Mouse (Mus musculus): ENCODE results near the gene Sar1a. TPM values are rescaled to one million over a fixed set of nuclear protein-coding genes. Genes with fewer than 3 reads are reported as not detected.

Gene Sar1a
- polyA plus RNA-seq, 1 experiment from 2014 or later: 224 TPM

- Histone ChIP-seq H3K36me3 (ENCODE audit: control insufficient read depth, insufficient read depth) (peaks cover 37% of the 10 kb centered on the region), H3K4me1 (replicated peaks; ENCODE audit: control insufficient read depth, insufficient read depth, low read length) (no peaks in the 10 kb centered on the region; the same call in 1 of the 2 replicates), H3K9ac (replicated peaks; ENCODE audit: low read depth, low read length) (no peak overlapping the region), H3K27ac (ENCODE audit: low read length) (no peak overlapping the region), H3K9me3 (ENCODE audit: control insufficient read depth, low read length) (no peaks in the 10 kb centered on the region), H3K4me2 (ENCODE audit: low read length) (no peak overlapping the region), H3K27me3 (replicated peaks; ENCODE audit: control insufficient read depth, insufficient read depth, low read length) (no peaks in the 10 kb centered on the region), H3K4me3 (replicated peaks; ENCODE audit: low read length) (no peak overlapping the region)
- 90% methylated on average over 4 of the region's 4 CpGs for WGBS
- no peak for ATAC-seq
Measured at GRCm38 (mm10) chr10:61738126-61738525, 58.0 kb downstream of the Sar1a start.

- WGBS: 95% methylated on average over 1 of the region's 1 CpGs
- H3K27me3 ChIP-seq (replicated peaks; ENCODE audit: control insufficient read depth, insufficient read depth, low read length): no peaks in the 10 kb centered on the region
- H3K4me3 ChIP-seq (replicated peaks; ENCODE audit: low read length): no peak overlapping the region
- no peak overlapping the region for H3K27ac ChIP-seq (ENCODE audit: low read length)
- no peaks in the 10 kb centered on the region; the same call in 1 of the 2 replicates for H3K4me1 ChIP-seq (replicated peaks; ENCODE audit: control insufficient read depth, insufficient read depth, low read length)
- H3K4me2 ChIP-seq (ENCODE audit: low read length): no peak overlapping the region
- peaks cover 3% of the 10 kb centered on the region; the same call in 1 of the 2 replicates for H3K9me3 ChIP-seq (ENCODE audit: control insufficient read depth, low read length)
- ATAC-seq: no peak
- peaks cover 61% of the 10 kb centered on the region for H3K36me3 ChIP-seq (ENCODE audit: control insufficient read depth, insufficient read depth)
- no peak overlapping the region for H3K9ac ChIP-seq (replicated peaks; ENCODE audit: low read depth, low read length)
Measured at GRCm38 (mm10) chr10:61741306-61741705, 61.2 kb downstream of the Sar1a start.

DNA sequence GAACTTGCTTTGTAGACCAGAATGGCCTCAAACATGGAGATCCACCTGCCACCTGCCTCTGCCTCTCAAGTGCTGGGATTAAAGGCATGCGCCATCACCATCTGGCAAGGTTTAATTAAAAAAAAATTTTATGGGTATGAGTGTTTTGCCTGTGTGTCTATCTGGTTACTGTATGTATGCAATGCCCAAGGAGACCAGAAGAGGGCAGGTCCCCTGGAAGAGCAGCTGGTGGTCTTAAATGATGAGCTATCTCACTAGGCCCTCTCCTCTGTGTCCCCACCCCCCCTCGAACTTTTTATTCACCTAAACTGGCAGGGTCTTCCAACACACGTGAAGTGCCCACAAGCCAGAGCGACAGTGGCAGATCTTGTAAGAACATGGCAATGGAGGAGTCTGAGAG, 61.8 kb downstream of the Sar1a start:
- H3K4me3 ChIP-seq (replicated peaks; ENCODE audit: low read length): no peak overlapping the region
- WGBS: 90% methylated on average over 4 of the region's 4 CpGs
- H3K9me3 ChIP-seq (ENCODE audit: control insufficient read depth, low read length): peaks cover 3% of the 10 kb centered on the region; the same call in 1 of the 2 replicates
- H3K36me3 ChIP-seq (ENCODE audit: control insufficient read depth, insufficient read depth): peaks cover 65% of the 10 kb centered on the region
- no peaks in the 10 kb centered on the region; the same call in 1 of the 2 replicates for H3K4me1 ChIP-seq (replicated peaks; ENCODE audit: control insufficient read depth, insufficient read depth, low read length)
- H3K4me2 ChIP-seq (ENCODE audit: low read length): no peak overlapping the region
- H3K27me3 ChIP-seq (replicated peaks; ENCODE audit: control insufficient read depth, insufficient read depth, low read length): no peaks in the 10 kb centered on the region
- no peak for ATAC-seq
- no peak overlapping the region for H3K9ac ChIP-seq (replicated peaks; ENCODE audit: low read depth, low read length)
- no peak overlapping the region for H3K27ac ChIP-seq (ENCODE audit: low read length)

- Histone ChIP-seq H3K9me3 (ENCODE audit: control insufficient read depth, low read length) (peaks cover 3% of the 10 kb centered on the region; the same call in 1 of the 2 replicates), H3K4me1 (replicated peaks; ENCODE audit: control insufficient read depth, insufficient read depth, low read length) (no peaks in the 10 kb centered on the region), H3K9ac (replicated peaks; ENCODE audit: low read depth, low read length) (no peak overlapping the region), H3K36me3 (ENCODE audit: control insufficient read depth, insufficient read depth) (peaks cover 70% of the 10 kb centered on the region), H3K4me3 (replicated peaks; ENCODE audit: low read length) (no peak overlapping the region), H3K4me2 (ENCODE audit: low read length) (no peak overlapping the region), H3K27ac (ENCODE audit: low read length) (no peak overlapping the region), H3K27me3 (replicated peaks; ENCODE audit: control insufficient read depth, insufficient read depth, low read length) (no peaks in the 10 kb centered on the region)
- 97% methylated on average over 8 of the region's 8 CpGs for WGBS
- ATAC-seq: no peak
Measured at GRCm38 (mm10) chr10:61742336-61742735, 62.2 kb downstream of the Sar1a start.

Other genes with a start within 250 kb of the Sar1a start
- 78.2 and 88.4 TPM in 2 replicates for gene Eif4ebp2, start 227.6 kb upstream of the Sar1a start, polyA plus RNA-seq (2015; fragmentation: Nextera tagmentation; extraction: Ambion mirVana)
- 25.7 and 28.1 TPM in 2 replicates for gene Lrrc20, start 204.5 kb upstream of the Sar1a start, polyA plus RNA-seq (2015; fragmentation: Nextera tagmentation; extraction: Ambion mirVana)
- gene Npffr1, start 84.8 kb upstream of the Sar1a start, polyA plus RNA-seq (2015; fragmentation: Nextera tagmentation; extraction: Ambion mirVana): 0.34 and 1.1 TPM in 2 replicates
- 244 and 261 TPM in 2 replicates for gene Ppa1, start 31.7 kb upstream of the Sar1a start, polyA plus RNA-seq (2015; fragmentation: Nextera tagmentation; extraction: Ambion mirVana)
- gene Tysnd1, start 15.2 kb downstream of the Sar1a start, polyA plus RNA-seq (2015; fragmentation: Nextera tagmentation; extraction: Ambion mirVana): 20.2 and 22.4 TPM in 2 replicates
- 5.6 and 7.6 TPM in 2 replicates for gene Aifm2, start 35.0 kb downstream of the Sar1a start, polyA plus RNA-seq (2015; fragmentation: Nextera tagmentation; extraction: Ambion mirVana)
- 301 and 306 TPM in 2 replicates for gene H2afy2, start 103.8 kb downstream of the Sar1a start, polyA plus RNA-seq (2015; fragmentation: Nextera tagmentation; extraction: Ambion mirVana)